Mouse (Mus musculus) urinary bladder, postnatal 36 days (tissue): ENCODE results near the gene Ggn.
"Not testable (repeated sequence)": the region's sequence is repeated elsewhere in the genome, so short reads cannot be mapped to it uniquely, and the experiment has no call there.

Source experiments
- DNase-seq, 2 experiments: peaks; one replicate each; pipeline ENCODE4 v3.0.0; 2022; ENCODE audit warnings: low spot score in 2 of 2, mixed read lengths in 1 of 2

The Ggn gene

DNA sequence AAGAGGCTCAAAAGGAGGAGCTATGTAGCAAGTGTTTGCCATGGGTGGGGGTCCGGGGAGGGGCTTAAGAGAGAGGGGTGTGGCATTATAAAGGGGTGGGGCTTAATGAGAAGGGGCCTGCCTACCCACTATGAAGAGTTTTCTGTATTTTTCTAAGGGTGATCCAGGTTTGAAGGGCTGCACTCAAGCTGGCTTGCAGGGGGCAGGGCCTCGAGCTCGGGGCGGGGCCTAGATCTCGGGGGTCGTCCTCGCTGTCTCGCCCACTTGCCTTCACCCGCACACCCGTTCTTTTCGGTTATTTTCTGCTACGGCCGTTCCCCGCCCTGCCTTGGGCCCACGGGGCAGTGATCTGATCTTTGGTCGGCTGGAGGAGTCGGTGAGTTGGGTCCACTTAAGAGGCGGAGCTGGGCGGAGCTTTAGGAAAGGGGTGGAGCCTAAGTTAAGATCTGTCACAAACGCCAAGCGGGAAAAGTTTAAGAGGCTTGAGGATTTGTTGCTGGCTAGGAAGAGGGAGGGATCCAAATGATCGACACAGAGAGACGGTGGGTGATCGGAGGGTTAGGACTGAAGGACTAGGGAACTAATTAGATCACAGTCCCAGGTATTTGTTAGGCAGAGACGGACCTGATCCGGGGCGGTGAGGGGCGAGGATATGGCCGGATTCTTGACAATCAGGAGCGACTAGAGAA is at the start of gene Ggn, which contains the start of gene Spred3:
Gene Ggn (plus strand): TSS at position 145 of the 689 bp plus-strand sequence.
Gene Spred3 (minus strand): TSS at position 346 of the 689 bp plus-strand sequence.
- peak; percentile 80 to 81 for DNase-seq

DNA sequence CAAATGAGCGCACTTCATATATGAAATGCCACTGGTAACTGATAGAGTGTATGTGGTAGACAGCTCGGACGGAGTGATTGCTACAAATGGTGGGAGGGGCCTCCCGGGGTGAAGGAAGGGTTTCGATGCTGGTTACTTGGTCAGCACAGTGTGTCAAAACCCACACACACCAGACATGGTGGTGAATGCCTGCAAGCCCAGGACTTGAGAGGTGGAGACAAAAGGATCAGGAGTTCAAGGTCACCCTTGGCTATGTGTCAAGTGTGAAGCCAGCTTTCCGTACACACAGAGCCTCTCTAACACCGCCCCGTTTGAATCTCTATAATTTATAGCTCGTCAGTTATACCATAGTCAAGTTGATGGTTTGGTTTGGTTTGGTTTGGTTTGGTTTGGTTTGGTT is 47.2 kb upstream of the Ggn start:
- DNase-seq = no peak

DNA sequence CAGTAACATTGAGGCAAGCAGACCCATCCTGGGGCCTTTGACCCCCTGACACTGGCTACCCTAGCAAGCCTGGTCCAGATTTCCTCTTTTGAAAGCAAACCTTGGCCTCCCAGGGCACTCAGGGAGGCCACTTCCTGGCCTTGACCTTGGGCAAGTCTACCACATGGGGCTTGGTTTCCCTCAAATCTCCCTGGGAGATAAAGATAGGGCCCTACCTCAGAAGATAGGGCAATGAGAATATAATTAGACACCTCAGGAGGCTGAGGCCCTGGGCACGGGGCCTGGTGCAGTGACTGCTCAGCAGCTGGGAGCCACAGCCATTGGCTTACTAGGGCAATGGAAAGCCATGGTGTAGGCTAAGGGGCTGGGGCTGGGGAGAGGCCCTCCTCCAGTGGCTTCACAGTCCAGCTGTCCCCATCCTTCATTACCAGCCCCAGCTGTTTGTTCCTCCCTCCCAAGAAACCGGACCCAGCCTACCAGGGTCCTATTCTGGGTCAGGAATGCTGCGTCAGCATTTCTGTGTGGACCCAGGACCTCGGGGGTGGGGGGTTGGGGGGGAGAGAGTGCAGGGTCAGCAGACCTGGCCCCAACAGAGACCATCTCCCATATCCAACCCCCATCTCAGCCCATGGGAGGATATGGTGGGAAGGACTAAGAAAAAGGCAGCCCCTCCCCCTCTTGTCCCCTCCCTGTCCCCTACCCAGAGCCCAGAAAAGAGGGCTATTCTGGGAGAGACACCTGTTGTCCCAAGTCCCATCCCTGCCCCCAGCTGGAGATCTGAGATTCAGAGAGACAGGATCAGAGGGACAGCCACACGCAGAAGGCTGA is 46.3 kb upstream of the Ggn start:
- DNase-seq = no peak

DNA sequence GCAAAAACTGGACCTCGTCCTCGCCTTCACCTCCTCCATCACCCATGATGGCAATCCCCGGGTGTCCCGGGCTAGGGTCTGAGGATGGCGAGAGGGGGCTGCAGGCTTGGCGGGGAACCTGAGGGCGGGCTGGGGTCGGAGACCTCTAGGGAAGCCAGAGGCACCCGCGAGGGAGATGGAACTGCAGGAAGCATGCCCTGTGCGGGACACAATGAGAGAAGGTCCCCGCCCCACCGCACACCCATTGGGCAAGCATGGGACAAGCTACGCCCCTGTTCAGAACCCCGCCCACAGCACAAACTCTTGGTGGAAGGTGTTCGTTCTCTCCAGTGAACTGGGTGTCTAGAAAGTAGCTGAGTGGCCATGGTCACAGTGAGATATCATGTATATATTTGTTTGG is 45.0 kb upstream of the Ggn start, which contains the start of gene Ryr1:
Gene Ryr1 (minus strand): TSS at position 210 of the 400 bp plus-strand sequence.
- peak in 1 of 2 experiments; percentile 37 for DNase-seq

DNA sequence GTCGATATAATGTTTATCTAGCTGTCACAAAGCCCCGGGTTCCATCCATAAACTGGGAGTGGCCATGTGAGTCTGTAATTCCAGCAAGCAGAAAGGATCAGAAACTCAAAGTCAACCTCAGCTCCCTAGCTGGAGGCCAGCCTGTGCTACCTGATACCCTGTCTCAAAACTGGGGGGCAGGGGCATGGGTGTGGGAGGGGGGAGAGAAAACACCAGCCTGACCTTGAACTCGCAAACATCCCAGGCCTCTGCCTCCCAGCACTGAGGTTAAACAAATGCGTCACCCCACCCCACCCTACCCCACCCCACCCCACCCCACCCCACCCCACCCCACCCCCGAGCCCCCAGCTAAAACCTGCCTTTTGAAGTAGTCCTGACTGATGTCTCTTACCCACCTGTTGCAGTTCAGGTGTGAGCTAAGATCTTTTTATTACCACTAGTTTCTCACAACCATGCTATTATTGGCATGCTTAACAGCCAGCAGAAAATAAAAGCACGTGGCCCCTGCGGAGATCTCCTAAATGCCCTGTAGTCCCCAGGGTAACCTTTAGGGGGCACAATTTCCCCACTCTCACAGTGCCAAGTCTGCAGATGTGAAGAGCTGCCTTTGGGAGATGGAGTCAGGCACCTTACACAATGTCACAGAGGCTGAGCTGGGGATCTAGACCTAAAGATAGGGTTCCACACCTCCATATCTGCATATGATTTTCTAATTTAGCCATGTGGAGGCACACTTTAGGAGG is 43.7 kb upstream of the Ggn start:
- peak; percentile 60 to 61 for DNase-seq

DNA sequence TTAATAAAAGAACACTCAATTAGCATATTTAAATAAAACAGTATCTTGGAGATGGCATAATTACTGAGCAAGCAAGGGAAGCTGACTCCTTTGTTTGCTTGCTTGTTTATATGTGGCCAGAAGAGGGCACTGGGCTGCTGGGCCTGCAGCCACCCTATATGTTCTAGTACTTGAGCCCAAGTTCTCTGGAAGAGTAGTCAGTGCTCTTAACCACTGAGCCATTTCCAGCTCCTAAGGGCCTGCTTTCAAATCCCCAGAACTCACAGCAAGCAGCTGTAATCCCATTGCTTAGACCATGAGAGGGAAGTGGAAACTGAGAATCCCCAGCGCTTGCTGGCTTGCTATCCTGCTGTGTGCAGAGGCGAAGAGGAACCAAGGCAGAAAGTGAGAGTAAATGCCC is 41.3 kb upstream of the Ggn start:
- DNase-seq = no peak

DNA sequence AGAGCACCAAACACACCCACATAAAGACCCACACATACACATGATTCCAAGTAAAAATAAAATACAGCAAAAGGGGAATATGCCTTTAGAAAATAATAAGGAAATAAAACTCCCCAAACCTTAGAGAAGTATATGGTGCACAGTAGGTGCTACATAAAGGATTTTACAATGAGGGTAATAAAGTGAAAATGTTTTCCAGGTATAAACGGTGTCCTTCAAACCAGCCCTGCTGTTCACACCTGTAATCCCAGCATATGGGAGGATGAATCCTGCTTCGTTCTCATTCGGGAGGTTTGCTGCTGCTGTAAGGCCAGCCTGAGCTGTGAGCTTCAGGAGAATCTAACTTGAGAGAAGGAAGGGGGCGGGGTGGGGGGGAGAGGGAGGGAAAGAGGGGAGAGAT is 35.8 kb upstream of the Ggn start:
- no peak for DNase-seq

DNA sequence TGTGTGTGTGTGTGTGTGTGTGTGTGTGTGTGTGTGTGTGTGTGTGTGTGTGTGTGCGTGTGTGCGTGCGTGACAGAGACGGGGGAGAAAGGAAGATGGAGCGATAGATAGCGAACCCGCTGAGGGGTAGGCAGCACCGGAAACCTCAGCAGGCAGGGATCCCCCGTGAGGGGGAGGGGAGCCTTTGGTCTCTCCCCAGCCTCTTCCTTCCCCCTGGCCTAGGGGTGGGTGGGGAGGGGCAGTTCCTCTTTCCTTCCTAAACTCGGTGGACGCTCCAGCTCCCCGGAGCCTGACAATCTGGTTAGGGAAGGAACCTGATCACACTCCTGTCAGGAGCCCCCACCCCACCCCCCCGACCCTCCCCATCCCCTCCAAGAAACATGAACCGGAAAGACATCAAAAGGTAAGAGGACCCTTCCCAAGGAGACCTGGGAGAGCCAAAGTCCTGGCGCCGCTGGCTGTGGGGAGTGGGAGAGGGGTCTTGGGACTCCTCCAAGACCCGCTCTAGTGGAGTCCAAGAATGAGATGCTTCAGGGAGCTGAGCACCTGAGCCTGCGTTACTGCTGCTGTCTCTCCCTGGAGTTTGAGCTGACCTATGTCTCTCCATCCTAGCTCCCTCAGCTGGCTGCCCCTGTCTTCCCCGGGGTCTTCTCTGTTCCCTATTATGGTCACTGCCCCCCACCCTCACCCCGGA is 35.2 kb upstream of the Ggn start, which contains the start of gene Rasgrp4:
Gene Rasgrp4 (plus strand): TSS at position 159 of the 694 bp plus-strand sequence.
- DNase-seq = no peak

DNA sequence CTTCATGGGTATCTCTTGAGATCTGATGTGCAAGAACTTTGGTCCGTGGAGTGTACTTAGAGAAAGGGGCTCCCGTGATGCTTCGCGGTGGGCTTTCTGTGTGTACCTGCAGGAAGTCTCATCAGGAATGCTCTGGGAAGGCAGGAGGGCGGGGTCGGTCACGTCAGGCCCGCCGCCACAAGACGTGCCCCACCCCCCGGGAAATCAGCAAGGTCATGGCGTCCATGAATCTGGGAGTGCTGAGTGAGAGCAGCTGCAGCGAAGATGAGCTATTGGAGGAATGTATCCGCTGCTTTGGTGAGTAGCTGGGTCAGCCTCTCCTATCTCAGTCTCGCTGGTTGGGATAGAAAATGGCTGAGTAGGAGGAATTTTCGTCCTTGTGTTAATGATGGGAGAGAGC is 32.6 kb upstream of the Ggn start:
- DNase-seq = no peak

DNA sequence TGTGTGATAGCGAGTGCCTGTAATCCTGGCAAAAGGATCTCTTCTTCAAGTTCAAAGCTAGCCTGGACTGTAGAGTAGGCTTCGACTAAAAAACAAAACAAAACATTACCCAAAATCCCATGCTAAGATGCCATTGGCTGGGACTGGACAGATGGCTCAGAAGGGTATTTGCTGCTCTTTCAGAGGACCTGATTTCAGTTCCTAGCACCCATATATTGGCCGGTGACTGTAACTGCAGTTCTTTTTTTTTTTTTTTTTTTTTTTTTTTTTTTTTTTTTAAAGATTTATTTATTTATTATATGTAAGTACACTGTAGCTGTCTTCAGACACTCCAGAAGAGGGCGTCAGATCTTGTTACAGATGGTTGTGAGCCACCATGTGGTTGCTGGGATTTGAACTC is 30.8 kb upstream of the Ggn start:
- not testable (repeated sequence) for DNase-seq

DNA sequence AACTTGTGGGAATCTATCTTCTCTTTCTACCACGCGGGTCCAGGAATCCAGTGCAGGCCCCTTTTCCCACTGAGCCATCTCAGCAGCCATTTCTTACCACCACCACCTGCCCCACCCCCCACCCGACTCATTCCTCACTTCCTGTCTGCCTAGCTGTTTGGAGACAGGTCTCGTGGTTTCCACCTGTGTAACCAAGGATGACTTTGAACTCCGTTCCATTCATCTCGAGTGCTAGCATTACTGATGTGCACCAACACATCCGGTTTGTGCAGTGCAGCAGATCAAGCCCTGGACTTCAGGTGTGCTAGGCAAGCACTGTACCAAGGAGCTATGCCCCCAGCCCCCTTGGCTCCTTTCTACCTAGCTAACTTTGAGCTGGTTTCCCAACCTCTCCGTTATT is 28.6 kb upstream of the Ggn start:
- DNase-seq = no peak

DNA sequence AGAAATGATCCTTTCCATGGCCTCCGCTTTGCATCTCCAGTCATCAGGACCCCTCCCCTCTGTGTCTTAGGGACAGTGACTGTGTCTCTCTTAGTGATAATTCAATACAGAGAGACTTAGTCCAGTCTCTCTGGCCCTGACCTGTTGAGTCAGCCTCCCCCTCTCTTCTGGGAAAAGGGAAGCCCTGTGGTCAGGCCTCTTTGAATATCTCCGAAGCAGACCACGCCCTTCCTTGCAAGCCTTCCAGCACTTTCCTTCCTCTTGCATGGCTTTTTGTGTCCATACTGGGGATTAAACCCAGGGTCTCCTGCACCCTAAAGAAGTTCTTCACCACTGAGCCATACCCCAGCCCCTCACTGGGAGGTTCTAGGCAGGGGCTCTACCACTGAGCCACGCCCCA is 26.0 kb upstream of the Ggn start:
- DNase-seq = no peak

DNA sequence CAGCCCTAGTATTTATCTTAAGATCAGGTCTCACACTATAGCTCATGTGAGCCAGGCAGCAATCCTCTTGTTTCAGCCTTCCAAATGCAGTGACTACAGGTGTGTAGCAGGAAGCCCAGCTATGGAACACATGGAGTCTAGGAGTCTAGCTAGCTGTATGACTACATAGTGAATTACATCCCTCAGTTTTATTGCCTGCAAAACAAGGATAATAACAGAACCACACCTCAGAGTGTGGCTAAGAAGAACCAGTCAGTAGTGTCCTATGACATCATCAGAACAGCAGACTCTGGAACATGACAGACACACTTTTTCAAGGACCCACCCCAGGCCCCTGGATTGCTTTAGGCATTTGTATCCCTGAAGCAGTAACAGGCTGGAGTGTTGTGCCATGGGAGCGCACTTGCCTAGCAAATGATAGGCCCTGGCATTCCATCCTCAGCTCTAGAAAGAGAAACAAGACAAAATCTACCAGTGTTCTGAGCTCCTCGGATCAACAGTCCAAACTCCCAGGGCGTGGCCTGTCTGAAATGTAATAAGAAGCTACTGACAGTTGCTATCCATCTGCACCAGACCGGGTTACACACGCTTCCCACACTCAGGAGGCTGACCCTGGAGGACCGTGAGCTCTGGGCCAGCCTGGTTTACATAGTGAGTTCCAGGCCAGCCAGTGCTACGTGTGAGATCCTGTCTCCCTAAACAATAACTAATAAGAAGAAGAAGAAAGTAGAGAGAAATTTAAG is 23.2 kb upstream of the Ggn start:
- DNase-seq = no peak

DNA sequence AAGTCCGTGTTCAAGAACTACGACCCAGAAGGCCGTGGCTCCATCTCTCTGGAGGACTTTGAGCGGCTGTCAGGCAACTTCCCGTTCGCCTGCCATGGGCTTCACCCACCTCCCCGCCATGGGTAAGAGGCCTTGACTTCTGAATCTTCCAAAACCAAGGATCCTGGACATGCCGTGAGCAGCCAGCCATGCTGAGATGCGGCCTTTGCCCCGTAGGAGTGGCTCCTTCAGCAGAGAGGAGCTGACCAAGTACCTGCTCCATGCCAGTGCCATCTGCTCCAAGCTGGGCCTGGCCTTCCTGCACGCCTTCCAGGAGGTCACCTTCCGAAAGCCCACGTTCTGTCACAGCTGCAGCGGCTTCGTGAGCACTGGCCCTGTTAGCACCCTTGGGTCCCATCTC is 21.2 kb upstream of the Ggn start:
- no peak for DNase-seq

DNA sequence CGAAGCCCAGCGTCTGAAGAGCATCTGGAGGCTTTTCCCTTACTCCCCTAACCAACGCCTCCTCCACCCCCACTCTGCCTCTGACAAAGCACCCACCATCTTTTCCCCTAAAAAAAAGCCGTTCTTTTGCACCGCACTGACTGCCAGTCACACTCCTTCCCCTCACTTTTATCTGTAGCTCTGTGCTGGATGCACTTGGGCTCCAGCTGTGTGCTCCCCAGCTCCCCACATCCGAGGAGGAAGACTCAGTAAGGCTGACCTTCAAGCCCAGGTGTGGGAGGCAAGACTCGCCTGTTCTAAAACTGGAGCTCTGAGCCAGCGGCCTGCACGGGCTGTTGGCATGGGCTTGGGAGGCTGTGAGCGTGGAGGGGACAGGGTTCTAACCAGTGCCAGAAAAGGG is 18.5 kb upstream of the Ggn start:
- DNase-seq = no peak

DNA sequence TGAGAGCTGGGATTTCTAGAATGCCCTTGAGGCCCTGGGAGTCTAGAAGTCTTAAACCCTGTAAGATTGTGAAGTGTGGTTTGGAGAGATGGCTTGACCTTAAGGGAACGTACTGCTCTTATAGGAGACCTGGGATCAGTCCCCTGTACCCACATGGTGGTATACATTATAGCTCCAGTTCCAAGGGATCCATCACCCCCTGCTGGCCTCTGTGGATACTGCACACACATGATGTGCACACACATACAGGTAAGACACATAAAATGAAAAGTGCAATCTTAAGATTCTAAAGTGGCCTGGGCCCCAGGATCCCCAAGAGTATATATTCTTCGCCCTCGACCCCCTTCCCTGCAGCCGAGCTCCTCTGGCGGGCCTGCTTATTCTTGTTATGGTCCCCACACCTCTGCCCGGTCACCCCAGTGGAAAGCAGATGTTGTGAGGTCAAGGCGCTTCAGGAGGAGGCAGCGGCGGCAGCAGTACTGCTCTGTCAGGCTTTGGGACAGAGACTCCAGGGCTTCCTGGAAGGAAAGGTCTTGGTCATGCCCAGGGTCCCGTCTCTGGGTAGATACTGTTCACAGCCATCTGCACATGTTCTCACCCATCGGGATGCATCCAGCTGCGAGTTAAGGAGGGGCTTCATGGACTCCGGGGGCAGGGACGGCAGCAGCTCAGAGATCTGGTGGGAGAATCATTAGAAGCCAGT is 15.8 kb upstream of the Ggn start:
- DNase-seq = no peak

DNA sequence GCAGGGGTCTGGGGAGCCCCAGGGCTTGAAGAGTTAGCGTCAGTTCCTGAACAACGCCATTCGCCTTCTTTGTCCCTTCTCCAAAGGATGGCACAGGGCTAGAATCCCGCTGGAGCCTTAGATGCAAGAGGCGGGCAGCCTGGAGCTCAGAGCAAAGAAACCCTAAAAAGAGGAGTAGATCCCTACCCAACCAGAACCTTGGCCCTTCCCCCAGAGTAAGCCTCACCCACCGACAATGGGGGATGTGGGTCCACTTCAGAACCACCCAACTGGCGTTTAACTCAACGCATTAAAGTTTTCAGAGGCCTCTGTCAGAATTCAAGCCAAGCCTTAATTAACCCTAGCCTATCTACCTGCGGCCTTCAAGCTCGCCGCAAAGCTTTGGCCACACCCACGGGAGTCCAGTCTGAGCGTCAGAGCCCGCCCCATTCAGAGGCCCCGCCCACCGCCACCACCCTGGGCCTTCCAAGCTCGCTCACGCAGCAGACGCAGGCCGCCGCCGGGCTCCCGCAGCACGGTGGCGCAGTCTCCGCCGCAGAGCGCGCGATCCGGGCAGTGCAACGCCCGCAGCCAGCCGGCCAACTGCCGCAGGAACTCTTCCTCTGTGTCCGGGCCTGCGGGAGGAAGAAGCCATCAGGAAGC is 14.7 kb upstream of the Ggn start:
- peak; percentile 85 to 88 for DNase-seq

DNA sequence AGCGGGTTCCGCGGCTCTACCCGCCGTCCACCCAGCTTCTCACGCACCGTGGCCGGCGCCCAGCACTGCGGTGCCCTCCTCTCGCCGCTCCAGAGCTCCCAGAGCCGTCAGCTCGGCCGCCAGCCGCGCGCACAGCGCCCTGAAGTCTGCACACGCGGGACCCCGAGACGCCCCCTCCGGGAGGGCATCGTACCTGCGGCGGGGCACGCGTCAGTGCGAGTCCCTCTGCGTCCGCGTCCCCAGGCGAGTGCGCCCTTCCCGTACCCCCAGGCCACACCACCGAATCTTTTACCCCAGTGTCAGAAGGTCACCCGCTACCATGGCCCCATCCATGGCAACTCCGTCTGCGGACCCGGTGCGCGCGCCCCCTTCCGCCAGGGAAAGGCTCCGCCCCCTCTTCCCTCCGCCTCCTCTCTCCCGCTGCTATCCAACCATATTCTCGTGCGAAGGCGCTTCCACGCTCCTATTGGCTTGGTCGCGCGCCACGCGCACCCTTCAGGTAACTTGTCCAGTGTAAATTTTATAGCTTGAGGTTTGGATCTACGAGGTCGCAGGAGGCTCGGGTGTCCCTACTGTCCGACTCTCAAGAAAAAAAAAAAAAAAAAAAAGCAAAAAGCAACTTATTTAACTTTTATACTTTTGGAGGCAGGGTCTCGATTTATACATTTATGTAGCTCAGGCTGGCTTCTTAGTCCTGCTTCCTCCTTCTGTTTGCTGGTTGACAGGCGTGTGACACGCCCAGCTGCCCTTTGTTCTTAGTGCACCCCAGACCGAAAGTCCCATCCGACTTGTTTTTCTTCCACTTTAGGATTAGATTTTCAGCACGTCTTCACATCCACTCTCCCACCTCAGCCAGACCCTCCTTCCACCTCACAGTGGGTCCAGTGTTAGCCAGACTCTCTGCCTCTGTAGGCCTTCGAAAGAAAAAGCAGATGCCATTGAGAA is 13.9 kb upstream of the Ggn start, which contains the start of gene Fam98c:
Gene Fam98c (minus strand): TSS at position 397 of the 945 bp plus-strand sequence.
- DNase-seq = peak; percentile 72 to 84

DNA sequence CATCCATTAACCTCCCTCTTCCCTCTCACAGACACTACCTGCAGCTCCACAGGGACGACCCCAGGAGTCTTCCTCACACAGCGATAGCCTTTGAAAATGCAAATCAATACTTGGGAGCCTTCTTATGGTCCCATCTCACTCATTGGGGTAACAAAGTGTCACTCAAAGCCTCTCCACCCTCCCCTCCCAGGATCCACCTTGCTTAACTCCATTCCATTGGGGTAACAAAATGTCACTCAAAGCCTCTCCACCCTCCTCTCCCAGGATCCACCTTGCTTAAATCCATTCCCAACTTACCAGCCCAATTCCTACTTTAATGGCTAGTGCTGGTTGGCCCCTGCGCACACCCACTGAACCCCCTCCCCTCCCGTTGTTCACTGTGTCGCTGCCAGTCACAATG is 11.7 kb upstream of the Ggn start:
- no peak for DNase-seq
